Mouse (Mus musculus) midbrain, embryonic 14.5 days (tissue): ENCODE measurements around the gene Rap2a. TPM values are rescaled to one million over a fixed set of nuclear protein-coding genes. Genes with fewer than 3 reads are reported as not detected.

Source experiments
- ATAC-seq: fragments of 200-750 bp; cut with Nextera tagmentation; 2 replicates; pipeline ENCODE4 v1.8.0; 2017; ENCODE audit warnings: moderate number of reproducible peaks, moderate library complexity; ENCODE audit not compliant: low FRiP score, low TSS enrichment
- DNase-seq: peaks from one replicate; pipeline ENCODE4 v3.0.0-alpha.2; 2015
- H3K27ac ChIP-seq: fragments of 300-500 bp; sonication (generic); replicated peaks from 2 replicates; pipeline ENCODE4 v1.5.1; 2014; ENCODE audit warnings: mild to moderate bottlenecking, low read depth, low read length, moderate library complexity
- H3K27me3 ChIP-seq: fragments of 300-500 bp; sonication (generic); 2 replicates; pipeline ENCODE4 v1.6.1; 2014; ENCODE audit warnings: low read length, control low read depth, mixed read lengths; ENCODE audit not compliant: control insufficient read depth, insufficient read depth
- H3K36me3 ChIP-seq: fragments of 300-500 bp; sonication (generic); 2 replicates; pipeline ENCODE4 v1.6.1; 2014; ENCODE audit warnings: low read length, control low read depth; ENCODE audit not compliant: control insufficient read depth, insufficient read depth
- H3K4me1 ChIP-seq: fragments of 300-500 bp; sonication (generic); 2 replicates; pipeline ENCODE4 v1.6.1; 2014; ENCODE audit warnings: mild to moderate bottlenecking, antibody characterized with exemption, low read length, control low read depth; ENCODE audit not compliant: control insufficient read depth, insufficient read depth
- H3K4me2 ChIP-seq: fragments of 300-500 bp; sonication (generic); 2 replicates; pipeline ENCODE4 v1.6.1; 2014; ENCODE audit warnings: mild to moderate bottlenecking, low read length, moderate library complexity
- H3K4me3 ChIP-seq: fragments of 300-500 bp; sonication (generic); replicated peaks from 2 replicates; pipeline ENCODE4 v1.5.1; 2014; ENCODE audit warnings: low read depth, low read length
- H3K9ac ChIP-seq: fragments of 300-500 bp; sonication (generic); replicated peaks from 2 replicates; pipeline ENCODE4 v1.6.1; 2014; ENCODE audit warnings: mild to moderate bottlenecking, low read length, moderate library complexity
- H3K9me3 ChIP-seq: fragments of 300-500 bp; sonication (generic); 2 replicates; pipeline ENCODE4 v1.6.1; 2016; ENCODE audit warnings: low read length, control low read depth, mixed read lengths; ENCODE audit not compliant: control insufficient read depth
- WGBS: fragments of 180-500 bp; shearing (Covaris S2); extraction: QIAGEN DNeasy Blood & Tissue Kit; methylation state at CpG from one replicate; pipeline ENCODE4 v1.1.7; 2014; 5-methylcytosine and 5-hydroxymethylcytosine counted together
- polyA plus RNA-seq: library from polyadenylated mRNA; unstranded; fragments of >200 nt; fragmentation: Nextera tagmentation; extraction: Ambion mirVana; gene quantifications from 2 replicates; pipeline ENCODE4 v1.2.1, GENCODE M21; 2014

Gene Rap2a
- polyA plus RNA-seq, 1 experiment from 2014 or later, result 23.9 TPM

- ATAC-seq, result no peak
- H3K4me2 ChIP-seq, result no peak overlapping the region
- DNase-seq, result no peak
- WGBS, result 99% methylated on average over 3 of the region's 3 CpGs
- H3K4me3 ChIP-seq, result no peak overlapping the region
- no peaks in the 10 kb centered on the region for H3K4me1 ChIP-seq
- no peak overlapping the region for H3K9ac ChIP-seq
- no peaks in the 10 kb centered on the region for H3K9me3 ChIP-seq
- no peaks in the 10 kb centered on the region for H3K27me3 ChIP-seq
- no peaks in the 10 kb centered on the region for H3K36me3 ChIP-seq
- H3K27ac ChIP-seq, result no peak overlapping the region
These were observed 14.1 kb upstream of the Rap2a start for GRCm38 (mm10) chr14:120463938-120464727.

DNA sequence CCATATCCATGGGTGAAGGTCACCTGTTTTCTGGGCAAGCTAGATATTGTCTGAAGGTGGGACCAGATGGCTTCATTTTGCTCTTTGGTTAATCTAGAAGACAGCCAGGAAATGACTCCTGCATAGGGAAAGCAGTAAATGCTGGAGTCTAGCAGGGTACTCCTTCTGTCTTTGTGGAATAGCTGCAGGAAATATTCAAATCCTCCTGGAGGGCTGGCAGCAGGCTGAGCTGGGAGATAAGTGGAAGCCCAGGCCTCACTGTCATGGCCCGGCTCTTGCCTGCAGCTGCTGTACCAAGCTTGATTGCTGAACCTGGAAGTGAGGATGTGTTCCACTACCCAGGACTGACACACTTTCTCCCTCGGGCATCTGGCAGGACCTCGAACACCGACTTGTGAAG, 11.4 kb upstream of the Rap2a start:
- no peak for ATAC-seq

GRCm38 (mm10) chr14:120469126-120469790, 9.0 kb upstream of the Rap2a start:
- H3K9me3 ChIP-seq, result no peaks in the 10 kb centered on the region
- no peak overlapping the region for H3K4me3 ChIP-seq
- no peak for DNase-seq
- H3K9ac ChIP-seq, result no peak overlapping the region
- WGBS, result 90% methylated on average over 14 of the region's 14 CpGs
- H3K36me3 ChIP-seq, result no peaks in the 10 kb centered on the region
- no peak overlapping the region for H3K4me2 ChIP-seq
- H3K27me3 ChIP-seq, result no peaks in the 10 kb centered on the region
- no peaks in the 10 kb centered on the region for H3K4me1 ChIP-seq
- no peak for ATAC-seq
- H3K27ac ChIP-seq, result no peak overlapping the region

More for the DNA sequence above, 11.4 kb upstream of the Rap2a start:
- H3K27me3 ChIP-seq, result no peaks in the 10 kb centered on the region
- no peaks in the 10 kb centered on the region for H3K9me3 ChIP-seq
- H3K4me1 ChIP-seq, result no peaks in the 10 kb centered on the region
- H3K9ac ChIP-seq, result no peak overlapping the region
- no peak for DNase-seq
- H3K27ac ChIP-seq, result no peak overlapping the region
- no peak overlapping the region for H3K4me2 ChIP-seq
- whole genome bisulfite sequencing, result 79% methylated on average over 4 of the region's 4 CpGs
- H3K36me3 ChIP-seq, result no peaks in the 10 kb centered on the region
- H3K4me3 ChIP-seq, result no peak overlapping the region

DNA sequence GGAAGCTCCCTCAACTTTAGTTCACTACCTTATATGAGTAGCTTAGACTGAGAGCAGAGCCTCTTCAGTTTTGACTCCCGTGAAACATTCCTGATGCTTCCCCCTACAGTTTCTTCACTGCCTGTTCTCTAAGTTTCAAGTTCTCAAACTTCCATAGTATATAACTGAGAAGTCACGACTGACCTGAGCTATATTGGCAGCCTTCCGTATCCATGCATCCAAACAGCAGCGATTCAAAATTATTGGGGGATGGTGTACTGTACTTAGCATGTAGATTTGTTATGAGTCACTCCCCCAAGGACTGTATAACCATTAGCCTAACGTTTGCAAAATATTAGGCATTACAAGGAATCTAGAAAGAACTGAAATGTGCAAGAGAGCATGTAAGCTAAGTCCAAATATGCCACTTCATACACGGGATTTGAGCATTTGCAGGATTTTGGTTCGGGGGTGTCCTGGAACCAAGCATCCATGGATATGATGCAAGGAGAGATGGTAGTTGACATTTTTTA, 2.0 kb upstream of the Rap2a start:
- Histone ChIP-seq H3K9me3 (no peaks in the 10 kb centered on the region), H3K27ac (no peak overlapping the region), H3K4me3 (peak overlapping the region; percentile 75; the same call in 1 of the 2 replicates), H3K4me1 (peaks cover 21% of the 10 kb centered on the region), H3K4me2 (peak overlapping the region; percentile 67), H3K27me3 (no peaks in the 10 kb centered on the region), H3K9ac (peak overlapping the region; percentile 74), H3K36me3 (no peaks in the 10 kb centered on the region)
- no peak for DNase-seq
- no peak for ATAC-seq
- WGBS, result 73% methylated on average over 7 of the region's 7 CpGs

DNA sequence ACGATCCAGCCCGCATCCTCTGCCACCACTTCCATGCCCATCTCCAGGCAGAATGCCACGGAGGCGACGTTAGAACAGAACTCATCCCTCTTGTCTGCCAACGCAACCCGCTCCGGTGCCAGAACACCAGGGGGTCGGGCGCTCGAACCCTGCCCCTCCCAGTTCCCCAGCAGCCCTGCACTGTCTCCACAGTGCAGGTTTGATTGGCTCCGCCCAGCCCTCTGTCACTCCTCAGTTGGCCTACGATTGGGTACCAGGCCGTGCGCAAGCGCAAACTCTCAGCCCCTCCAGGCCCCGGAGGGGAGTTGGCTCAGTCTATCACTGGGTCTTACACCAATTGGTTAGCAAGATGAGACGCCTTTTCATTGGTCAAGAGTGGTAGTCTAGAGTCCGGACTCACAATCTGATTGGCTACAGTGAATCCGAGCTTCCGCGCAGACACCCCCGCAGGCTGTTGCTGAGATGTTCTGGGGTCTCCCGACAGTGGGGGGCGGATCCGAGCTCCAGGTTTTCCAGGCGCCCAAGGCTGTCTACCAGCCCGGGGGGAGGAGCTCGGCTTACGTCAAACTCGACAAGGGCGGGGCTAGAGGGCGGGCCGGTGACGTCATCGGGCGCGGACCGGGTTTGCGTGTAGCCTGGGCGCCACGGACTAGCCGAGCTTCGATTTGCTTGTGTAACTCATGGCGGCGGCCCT, 809 bp upstream of the Rap2a start:
- ATAC-seq, result peak; percentile 95
- DNase-seq, result peak; percentile 99
- Histone ChIP-seq H3K36me3 (no peaks in the 10 kb centered on the region), H3K4me3 (peak overlapping the region; percentile 75), H3K27me3 (no peaks in the 10 kb centered on the region), H3K27ac (peak overlapping the region; percentile 99), H3K9me3 (no peaks in the 10 kb centered on the region), H3K9ac (peak overlapping the region; percentile 80), H3K4me2 (peak overlapping the region; percentile 67), H3K4me1 (peaks cover 21% of the 10 kb centered on the region)
- WGBS, result under 1% methylated on average over 45 of the region's 46 CpGs

- Histone ChIP-seq H3K27ac (peak overlapping the region; percentile 99), H3K4me3 (peak overlapping the region; percentile 75), H3K27me3 (no peaks in the 10 kb centered on the region), H3K36me3 (no peaks in the 10 kb centered on the region), H3K4me1 (peaks cover 21% of the 10 kb centered on the region), H3K4me2 (peak overlapping the region; percentile 61), H3K9ac (peak overlapping the region; percentile 80), H3K9me3 (no peaks in the 10 kb centered on the region)
- ATAC-seq, result no peak
- WGBS, result under 1% methylated on average over 62 of the region's 62 CpGs
- peak; percentile 58 for DNase-seq
These were observed 547 bp downstream of the Rap2a start for GRCm38 (mm10) chr14:120478641-120479341.

DNA sequence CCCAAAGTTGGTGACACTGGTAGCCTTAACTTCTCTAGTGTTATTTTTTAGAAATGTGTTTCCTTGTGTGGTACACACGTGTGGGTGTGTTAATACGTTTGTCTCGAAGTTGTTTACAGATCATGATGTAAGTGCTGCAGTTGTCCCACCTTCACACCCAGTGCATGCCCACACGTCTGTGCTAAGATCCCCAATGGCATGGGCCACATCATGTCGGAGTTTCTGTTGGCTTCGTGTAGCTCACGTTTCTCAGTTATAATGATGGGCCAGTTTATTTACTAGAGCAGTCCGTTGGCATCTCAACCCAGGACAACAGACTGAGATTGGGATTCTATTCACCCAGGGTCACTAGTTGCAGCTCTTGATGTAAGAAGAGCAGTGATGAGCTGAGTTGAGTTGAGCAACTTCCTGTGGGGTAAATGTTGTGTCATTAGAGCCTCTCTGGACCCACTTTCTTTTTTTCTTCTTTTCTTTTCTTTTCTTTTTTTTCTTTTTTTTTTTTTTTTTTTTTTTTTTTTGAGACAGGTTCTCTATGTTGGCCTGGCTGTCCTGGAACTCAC, 2.2 kb downstream of the Rap2a start:
- no peak for DNase-seq
- Histone ChIP-seq H3K9ac (no peak overlapping the region), H3K27ac (no peak overlapping the region), H3K9me3 (no peaks in the 10 kb centered on the region), H3K36me3 (no peaks in the 10 kb centered on the region), H3K4me3 (no peak overlapping the region), H3K4me1 (peaks cover 21% of the 10 kb centered on the region), H3K4me2 (peak overlapping the region; percentile 61), H3K27me3 (no peaks in the 10 kb centered on the region)
- ATAC-seq, result no peak
- 86% methylated on average over 8 of the region's 8 CpGs for WGBS

GRCm38 (mm10) chr14:120480927-120481326, 2.7 kb downstream of the Rap2a start:
- no peak for ATAC-seq
- DNase-seq, result no peak
- no peak overlapping the region for H3K4me3 ChIP-seq
- no peak overlapping the region for H3K9ac ChIP-seq
- no peak overlapping the region for H3K27ac ChIP-seq
- no peaks in the 10 kb centered on the region for H3K27me3 ChIP-seq
- 96% methylated on average over 4 of the region's 4 CpGs for WGBS
- no peaks in the 10 kb centered on the region for H3K36me3 ChIP-seq
- peak overlapping the region; percentile 61 for H3K4me2 ChIP-seq
- H3K9me3 ChIP-seq, result no peaks in the 10 kb centered on the region
- H3K4me1 ChIP-seq, result peaks cover 21% of the 10 kb centered on the region
